Mouse (Mus musculus): ENCODE data around the gene Lima1.
"Not testable (repeated sequence)": the region's sequence is repeated elsewhere in the genome, so short reads cannot be mapped to it uniquely, and the experiment has no call there.

The Lima1 gene

GRCm38 (mm10) chr15:99801885-99802572 lies 73.2 kb downstream of the Lima1 start:
- no peak for DNase-seq

GRCm38 (mm10) chr15:99799706-99800105 lies 75.5 kb downstream of the Lima1 start:
- DNase-seq = no peak

GRCm38 (mm10) chr15:99797898-99798297 lies 77.4 kb downstream of the Lima1 start:
- DNase-seq = no peak

- DNase-seq = no peak
Measured at GRCm38 (mm10) chr15:99796735-99797134, 78.5 kb downstream of the Lima1 start.

- DNase-seq = peak in 1 of 2 experiments; percentile 27
Measured at GRCm38 (mm10) chr15:99796066-99796465, 79.2 kb downstream of the Lima1 start.

GRCm38 (mm10) chr15:99792221-99792815 lies 82.9 kb downstream of the Lima1 start:
- DNase-seq = peak in 1 of 2 experiments; percentile 16

GRCm38 (mm10) chr15:99791003-99791402 lies 84.3 kb downstream of the Lima1 start:
- no peak for DNase-seq

- DNase-seq = no peak
Measured at GRCm38 (mm10) chr15:99790464-99790863, 84.8 kb downstream of the Lima1 start.

GRCm38 (mm10) chr15:99787625-99788120 lies 87.6 kb downstream of the Lima1 start:
- no peak for DNase-seq

- DNase-seq = no peak
Measured at GRCm38 (mm10) chr15:99778677-99779335, 96.5 kb downstream of the Lima1 start.

GRCm38 (mm10) chr15:99778148-99778547 lies 97.1 kb downstream of the Lima1 start:
- DNase-seq = peak in 1 of 2 experiments; percentile 25

GRCm38 (mm10) chr15:99772925-99773324 lies 102.3 kb downstream of the Lima1 start:
- DNase-seq = no peak

- not testable (repeated sequence) for DNase-seq
Measured at GRCm38 (mm10) chr15:99772881-99772924, 102.6 kb downstream of the Lima1 start, which contains the start of gene Cers5. Gene Cers5 (minus strand): TSS chr15:99772885.

GRCm38 (mm10) chr15:99772277-99772880 lies 102.9 kb downstream of the Lima1 start:
- peak; percentile 91 for DNase-seq

GRCm38 (mm10) chr15:99771601-99772276 lies 103.5 kb downstream of the Lima1 start:
- peak in 1 of 2 experiments; percentile 19 for DNase-seq

GRCm38 (mm10) chr15:99771004-99771500 lies 104.2 kb downstream of the Lima1 start:
- DNase-seq = no peak

GRCm38 (mm10) chr15:99768761-99769160 lies 106.5 kb downstream of the Lima1 start:
- peak in 1 of 2 experiments; percentile 38 for DNase-seq

- DNase-seq = no peak
Measured at GRCm38 (mm10) chr15:99767467-99767866, 107.8 kb downstream of the Lima1 start.

- no peak for DNase-seq
Measured at GRCm38 (mm10) chr15:99754204-99754603, 121.1 kb downstream of the Lima1 start.

- DNase-seq = no peak
Measured at GRCm38 (mm10) chr15:99740229-99740628, 135.0 kb downstream of the Lima1 start.

GRCm38 (mm10) chr15:99736675-99737074 lies 138.6 kb downstream of the Lima1 start:
- no peak for DNase-seq

GRCm38 (mm10) chr15:99735631-99736030 lies 139.6 kb downstream of the Lima1 start:
- peak; percentile 100 for DNase-seq

- DNase-seq = no peak
Measured at GRCm38 (mm10) chr15:99733186-99733585, 142.1 kb downstream of the Lima1 start.
